Mouse (Mus musculus) G1E-ER4 (cell line): ENCODE data around the gene Zfp964. TPM values are rescaled to one million over a fixed set of nuclear protein-coding genes. Genes with fewer than 3 reads are reported as not detected.
"Not testable (repeated sequence)": the region's sequence is repeated elsewhere in the genome, so short reads cannot be mapped to it uniquely, and the experiment has no call there.

Experiments
- GATA1 ChIP-seq: IDR thresholded peaks from one replicate; pipeline ENCODE4 v1.8.0; 2012; ENCODE audit warnings: low read length, inconsistent platforms
- polyA plus RNA-seq: library from polyadenylated mRNA; stranded (reverse); fragments of >175 nt; gene quantifications from 2 replicates; pipeline ENCODE4 v1.2.3, GENCODE M21; 2012

Zfp964 gene
- not detected in 2 replicates for polyA plus RNA-seq

DNA sequence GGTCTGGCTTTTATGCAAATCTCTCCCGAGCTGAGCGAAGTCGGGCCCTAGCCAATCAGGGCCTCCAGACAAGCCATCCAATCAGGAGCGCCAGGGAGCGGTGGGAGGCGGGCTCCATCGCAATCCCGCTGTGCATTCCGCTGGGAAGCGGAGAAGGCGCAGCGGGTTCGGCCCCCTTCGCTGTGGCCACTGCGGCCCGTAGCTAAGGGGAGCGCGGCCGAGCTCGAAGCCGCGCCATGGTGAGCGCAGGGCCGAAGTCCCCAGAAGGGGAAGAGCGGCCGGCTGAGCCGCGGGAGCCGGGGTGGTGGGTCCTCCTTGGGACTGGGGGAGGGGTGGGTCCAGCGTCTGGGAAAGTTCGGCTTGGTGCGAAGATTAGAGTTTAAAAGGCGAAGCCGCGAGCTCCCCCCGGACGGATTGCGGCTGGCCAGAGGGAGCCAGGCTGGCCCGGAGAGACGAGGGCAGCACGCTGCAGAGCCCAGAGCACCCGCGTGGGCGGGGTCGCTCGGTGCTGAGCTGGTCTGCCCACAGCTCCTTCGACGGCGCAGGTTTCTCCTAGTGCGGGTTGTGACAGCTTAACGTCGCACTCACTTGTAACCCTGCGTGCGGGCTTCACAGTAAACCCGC lies at the start of gene Zfp964:
Zfp964 (plus strand) TSS at position 122 of the 624 bp plus-strand sequence.
- TF ChIP-seq GATA1: no peak

DNA sequence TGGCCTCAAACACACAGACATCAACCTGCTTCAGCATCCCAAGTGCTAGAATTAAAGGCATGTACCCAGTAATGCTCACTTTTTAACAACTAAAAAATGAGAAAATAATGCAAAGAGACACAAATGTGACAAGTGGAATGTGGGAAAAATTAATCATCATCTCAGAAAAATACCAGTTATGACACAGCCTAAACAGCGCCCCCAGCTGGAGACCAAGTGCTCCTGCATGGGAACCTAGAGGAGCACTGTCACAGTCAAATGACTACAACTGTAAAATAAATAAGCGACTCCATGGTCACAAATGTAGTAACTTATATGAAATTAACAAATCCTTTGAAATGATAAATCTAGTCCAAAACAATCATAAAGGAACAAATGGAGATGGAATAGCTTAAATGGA lies 39.6 kb upstream of the Zfp964 start:
- no peak for TF ChIP-seq GATA1

DNA sequence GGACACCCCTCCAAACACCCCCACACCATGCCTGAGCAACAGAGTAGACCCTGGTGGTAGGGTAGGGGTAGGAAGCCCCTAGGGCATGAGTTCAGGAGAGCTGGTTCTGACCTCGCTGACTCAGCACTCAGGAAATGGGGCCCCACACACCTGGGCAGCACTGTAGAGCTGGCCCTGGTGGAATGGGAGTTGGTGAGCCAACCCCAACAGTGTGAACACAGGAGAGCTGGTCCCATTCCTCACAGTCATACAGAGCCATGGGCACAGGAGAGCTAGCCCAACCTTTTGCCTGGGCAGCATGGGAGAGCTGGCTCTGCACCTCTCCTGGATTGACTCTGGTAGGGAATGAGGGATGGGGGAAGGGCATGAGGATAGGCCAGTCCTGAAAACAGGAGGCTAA lies 36.2 kb upstream of the Zfp964 start:
- TF ChIP-seq GATA1: no peak

DNA sequence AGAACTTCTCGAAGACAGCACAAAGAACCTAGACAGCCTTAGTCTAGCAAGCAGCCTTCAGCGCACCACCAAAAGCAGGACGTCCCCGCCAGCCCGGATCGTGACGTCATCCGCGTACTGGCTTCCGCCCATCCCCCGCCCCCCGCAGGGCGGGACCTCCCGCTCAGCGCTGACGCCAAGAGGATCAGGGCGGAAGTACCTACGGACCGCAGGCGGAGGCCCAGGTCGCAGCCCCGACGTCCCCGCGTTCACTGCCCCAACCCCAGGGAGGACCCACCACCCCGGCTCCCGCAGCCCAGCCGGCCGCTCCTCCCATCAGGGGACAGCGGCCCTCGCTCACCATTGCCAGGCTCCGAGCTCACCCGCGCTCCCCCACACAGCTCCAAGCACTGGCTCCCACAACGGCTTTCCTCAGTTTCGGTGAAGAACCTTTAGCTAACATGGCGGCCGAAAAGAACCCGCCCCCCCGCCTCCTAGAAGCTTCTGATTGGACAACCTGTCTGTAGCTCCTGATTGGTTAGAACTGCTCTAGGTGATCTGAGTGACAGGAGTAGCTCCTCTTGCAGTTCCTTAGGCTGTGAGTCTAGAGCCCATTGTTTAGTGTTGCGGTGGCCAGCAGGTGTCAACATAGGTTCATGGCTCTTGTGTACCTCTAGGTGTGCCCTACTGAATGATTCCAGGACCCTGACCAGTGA lies 29.0 kb upstream of the Zfp964 start, which contains the start of gene Zfp868:
Zfp868 (minus strand) TSS at position 454 of the 695 bp plus-strand sequence.
- no peak for TF ChIP-seq GATA1

DNA sequence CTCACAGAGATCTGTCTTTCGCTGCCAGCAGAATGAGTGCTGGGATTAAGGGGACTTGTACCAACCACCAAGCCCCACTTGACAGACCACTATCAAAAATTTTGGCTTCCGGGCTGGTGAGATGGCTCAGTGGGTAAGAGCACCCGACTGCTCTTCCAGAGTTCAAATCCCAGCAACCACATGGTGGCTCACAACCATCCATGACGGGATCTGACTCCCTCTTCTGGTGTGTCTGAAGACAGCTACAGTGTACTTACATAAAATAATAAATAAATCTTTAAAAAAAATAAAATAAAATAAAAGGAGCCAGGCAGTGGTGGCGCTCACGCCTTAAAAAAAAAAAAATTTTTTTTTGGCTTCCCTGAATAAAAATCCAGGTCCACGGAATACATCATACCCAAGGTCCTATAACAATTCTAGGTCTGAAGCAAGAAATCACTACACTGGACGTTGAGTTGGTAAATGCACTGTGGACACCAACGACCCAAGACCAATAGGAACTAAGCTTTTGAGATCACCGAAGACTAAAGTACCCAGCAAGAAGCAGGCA lies 396 bp upstream of the Zfp964 start:
- TF ChIP-seq GATA1: no peak

DNA sequence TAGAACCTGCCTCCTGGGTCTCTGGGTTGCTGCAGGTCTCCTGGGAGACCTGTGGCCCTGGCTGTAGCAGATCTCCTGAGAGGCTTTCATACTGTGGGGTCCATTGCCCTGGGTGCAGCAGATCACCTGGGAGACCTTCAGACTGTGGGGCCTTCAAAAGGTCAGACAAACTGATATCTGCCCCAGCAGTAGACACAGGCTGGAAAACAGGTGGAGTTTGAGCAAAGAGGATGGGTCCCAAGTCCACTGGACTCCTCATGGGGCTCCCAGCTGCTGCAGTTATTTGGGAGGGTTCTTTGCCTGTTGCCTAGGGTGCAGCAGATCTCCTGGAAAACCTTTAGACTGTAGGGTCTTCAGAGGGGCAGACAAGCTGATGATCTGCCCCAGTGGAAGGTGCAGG lies 7.0 kb downstream of the Zfp964 start:
- TF ChIP-seq GATA1: no peak

DNA sequence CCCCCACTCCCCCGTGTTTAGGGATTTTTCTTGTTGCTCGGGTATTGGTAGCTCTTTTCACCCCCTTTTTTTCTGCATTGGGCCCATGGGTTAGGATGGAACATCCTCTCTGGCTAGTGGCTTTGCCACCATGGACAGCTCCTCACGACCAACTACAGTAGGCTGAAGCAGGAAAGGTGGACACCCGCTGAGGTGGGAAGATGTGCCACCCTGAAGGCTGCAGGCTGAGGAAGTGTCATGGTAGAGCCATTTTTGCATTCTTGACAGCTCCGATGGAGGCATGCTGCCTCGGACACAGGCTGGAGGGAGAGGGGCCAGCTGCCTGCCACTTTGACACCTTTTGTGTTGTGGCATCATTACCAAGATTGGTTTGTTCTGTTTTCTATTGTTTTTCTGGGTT lies 47.5 kb downstream of the Zfp964 start:
- no peak for TF ChIP-seq GATA1

DNA sequence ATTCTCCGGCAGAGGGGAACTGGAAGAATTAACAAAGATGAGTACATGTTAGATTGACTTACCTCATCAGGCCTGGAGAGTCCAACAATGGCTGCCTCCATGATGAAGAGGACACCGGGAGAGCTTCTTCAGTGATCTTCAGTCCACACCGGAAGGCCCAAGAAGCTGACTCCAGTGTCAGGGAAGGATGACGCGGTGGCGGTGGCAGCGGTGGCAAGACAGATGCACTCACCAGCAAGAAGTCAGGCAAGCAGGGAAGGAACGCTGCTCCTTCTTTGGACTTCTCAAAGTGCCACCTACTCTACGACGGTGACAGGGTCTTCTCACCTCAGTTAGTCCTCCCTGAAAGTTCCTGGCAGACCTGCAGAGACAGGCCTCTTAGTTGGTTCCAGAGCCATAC lies 56.3 kb downstream of the Zfp964 start, which contains the start of gene Zfp869:
Zfp869 (minus strand) TSS at position 101 of the 400 bp plus-strand sequence.
- not testable (repeated sequence) for TF ChIP-seq GATA1

DNA sequence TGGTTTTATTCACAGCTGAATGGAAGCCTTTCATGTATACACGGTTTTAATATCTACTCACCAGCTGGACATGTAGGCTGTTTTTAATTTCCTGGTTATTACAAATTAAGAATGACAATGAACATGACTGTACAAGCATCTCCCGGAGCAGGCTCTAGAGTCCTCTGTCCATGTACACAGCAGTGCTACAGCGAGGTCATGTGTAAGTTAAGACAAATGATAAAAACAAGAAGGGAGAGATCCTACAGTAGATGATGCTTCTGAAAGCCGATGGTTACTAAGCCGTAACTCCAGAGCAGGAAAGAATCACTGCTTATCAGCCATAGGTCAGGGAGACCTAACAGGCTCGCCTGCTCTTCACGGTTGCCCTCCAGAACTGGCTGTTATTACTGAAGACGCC lies 59.2 kb downstream of the Zfp964 start:
- no peak for TF ChIP-seq GATA1

DNA sequence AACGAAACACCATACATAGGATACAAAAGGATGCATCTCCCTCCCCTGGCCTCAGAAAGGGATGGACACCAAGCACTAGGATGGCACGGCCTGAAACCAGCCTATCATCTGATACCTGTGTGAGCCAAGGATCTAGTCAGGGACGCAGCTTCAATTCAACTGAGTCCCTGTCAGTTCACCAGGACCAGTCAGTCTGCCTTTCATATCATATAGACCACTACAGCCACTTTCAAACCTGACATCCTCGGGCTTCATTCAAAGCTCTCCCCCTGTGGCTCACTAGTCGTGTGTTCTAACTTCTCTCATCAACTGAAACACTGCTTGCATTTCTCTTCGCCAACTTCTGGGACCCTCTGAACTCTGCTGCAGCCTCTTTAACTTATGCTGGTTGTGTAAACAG lies 61.1 kb downstream of the Zfp964 start:
- no peak for TF ChIP-seq GATA1

Other genes with a start within 250 kb of the Zfp964 start
- gene Gm9495, start 200.9 kb upstream of the Zfp964 start, polyA plus RNA-seq: not detected in 2 replicates
- gene Gm7697, start 131.5 kb upstream of the Zfp964 start, polyA plus RNA-seq: not detected in 2 replicates
- gene Zfp868, start 28.9 kb upstream of the Zfp964 start, polyA plus RNA-seq: 0.50 and 0.67 TPM in 2 replicates
- gene Zfp869, start 56.2 kb downstream of the Zfp964 start, polyA plus RNA-seq: 0.90 and 0.98 TPM in 2 replicates
- 0.80 and 1.0 TPM in 2 replicates for gene Zfp963, start 95.5 kb downstream of the Zfp964 start, polyA plus RNA-seq
- 0.72 and 1.4 TPM in 2 replicates for gene Gm20422, start 120.4 kb downstream of the Zfp964 start, polyA plus RNA-seq
- 42.1 and 42.9 TPM in 2 replicates for gene Atp13a1, start 136.7 kb downstream of the Zfp964 start, polyA plus RNA-seq
- 1.4 and 1.5 TPM in 2 replicates for gene Zfp866, start 136.7 kb downstream of the Zfp964 start, polyA plus RNA-seq
- 29.1 and 44.6 TPM in 2 replicates for gene Gmip, start 154.2 kb downstream of the Zfp964 start, polyA plus RNA-seq
- 0.38 and 0.43 TPM in 2 replicates for gene Lpar2, start 167.9 kb downstream of the Zfp964 start, polyA plus RNA-seq
- 3.3 and 4.0 TPM in 2 replicates for gene Pbx4, start 178.0 kb downstream of the Zfp964 start, polyA plus RNA-seq
- gene Cilp2, start 233.2 kb downstream of the Zfp964 start, polyA plus RNA-seq: 0.02 and 0.03 TPM in 2 replicates
- 0.13 and 0.17 TPM in 2 replicates for gene Tssk6, start 247.7 kb downstream of the Zfp964 start, polyA plus RNA-seq
- 148 and 187 TPM in 2 replicates for gene Ndufa13, start 248.1 kb downstream of the Zfp964 start, polyA plus RNA-seq
- gene Yjefn3, start 248.2 kb downstream of the Zfp964 start, polyA plus RNA-seq: 4.4 and 7.0 TPM in 2 replicates